Mouse (Mus musculus) cerebellum, adult 2 months (tissue): ENCODE data around the gene Ythdc1.

Source experiments
- CTCF ChIP-seq: fragments of 200-500 bp; IDR thresholded peaks from 2 replicates; pipeline ENCODE4 v1.5.1; 2011; ENCODE audit warnings: low read depth, mild to moderate bottlenecking, control low read depth, low read length, moderate library complexity, borderline replicate concordance; ENCODE audit not compliant: insufficient read depth
- POLR2A ChIP-seq: fragments of 200-500 bp; IDR thresholded peaks from 2 replicates; pipeline ENCODE4 v1.6.1; 2011; ENCODE audit warnings: low read length, control low read depth, borderline replicate concordance; ENCODE audit not compliant: insufficient read depth

DNA sequence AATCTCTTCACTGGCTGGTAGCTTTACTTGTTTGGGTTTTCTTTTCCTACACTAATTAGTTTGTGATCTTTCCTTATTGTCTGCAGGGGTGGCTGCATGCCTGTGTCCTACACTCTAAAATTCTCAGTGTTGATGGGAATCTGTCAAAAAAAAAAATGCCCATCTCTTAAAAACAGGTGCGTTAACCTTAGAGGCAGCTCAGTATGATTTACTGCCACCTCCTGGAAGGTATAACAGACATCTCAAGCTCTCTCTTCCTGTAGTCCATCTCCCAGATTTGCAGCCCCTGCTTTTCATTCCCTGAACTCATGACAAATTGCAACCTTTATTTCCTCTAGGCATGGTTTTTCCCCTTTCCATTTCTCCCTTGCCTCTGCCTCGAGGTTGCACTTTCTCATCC lies 14.1 kb upstream of the Ythdc1 start:
- TF ChIP-seq CTCF (no peak), POLR2A (no peak)
